Mouse (Mus musculus) cerebral cortex, adult 2 months (tissue): ENCODE results near the gene Snrpb.

Source experiments
- WGBS: fragments of 180-500 bp; shearing (Covaris S2); methylation state at CpG from one replicate; pipeline ENCODE4 v1.1.7; 2018; 5-methylcytosine and 5-hydroxymethylcytosine counted together

Gene Snrpb

DNA sequence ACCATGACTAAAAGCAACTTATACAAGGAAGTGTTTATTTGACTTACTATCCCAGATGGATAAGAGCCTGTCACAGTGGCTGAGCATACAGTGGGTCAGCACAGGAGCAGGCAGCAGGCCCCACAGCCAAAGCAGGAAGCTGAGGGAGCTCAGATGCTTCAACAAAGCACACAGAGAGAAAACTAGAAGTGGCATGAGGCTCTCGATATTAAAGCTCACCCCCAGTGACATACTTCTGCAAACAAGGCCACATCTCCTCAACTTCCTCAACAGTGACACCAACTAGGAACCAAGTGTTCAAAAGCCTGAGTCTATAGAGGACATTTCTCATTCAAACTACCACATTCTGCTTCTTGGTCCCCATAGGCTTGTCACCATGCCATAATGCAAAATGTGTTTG lies 49.5 kb downstream of the Snrpb start:
- WGBS: 74% methylated on average over 1 of the region's 1 CpGs

DNA sequence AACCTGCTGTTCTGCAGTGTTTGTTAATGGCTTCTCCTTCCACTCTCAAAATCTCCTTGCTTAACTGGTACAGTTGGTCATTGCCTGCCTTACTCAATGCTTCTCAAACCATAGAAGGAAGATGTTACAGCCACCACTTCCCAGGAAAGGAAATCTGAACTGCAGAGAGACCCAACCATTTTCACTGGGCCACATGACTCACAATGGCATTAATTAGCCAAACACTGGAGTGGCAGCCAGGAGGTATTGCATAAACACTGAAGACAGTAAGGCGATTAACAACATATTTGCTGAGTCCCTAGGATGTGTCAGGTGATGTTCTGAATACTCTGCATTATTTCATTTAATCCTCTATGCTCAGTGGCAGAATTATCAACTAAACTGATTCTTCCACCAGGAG lies 53.1 kb downstream of the Snrpb start:
- WGBS: 43% methylated on average over 1 of the region's 1 CpGs

DNA sequence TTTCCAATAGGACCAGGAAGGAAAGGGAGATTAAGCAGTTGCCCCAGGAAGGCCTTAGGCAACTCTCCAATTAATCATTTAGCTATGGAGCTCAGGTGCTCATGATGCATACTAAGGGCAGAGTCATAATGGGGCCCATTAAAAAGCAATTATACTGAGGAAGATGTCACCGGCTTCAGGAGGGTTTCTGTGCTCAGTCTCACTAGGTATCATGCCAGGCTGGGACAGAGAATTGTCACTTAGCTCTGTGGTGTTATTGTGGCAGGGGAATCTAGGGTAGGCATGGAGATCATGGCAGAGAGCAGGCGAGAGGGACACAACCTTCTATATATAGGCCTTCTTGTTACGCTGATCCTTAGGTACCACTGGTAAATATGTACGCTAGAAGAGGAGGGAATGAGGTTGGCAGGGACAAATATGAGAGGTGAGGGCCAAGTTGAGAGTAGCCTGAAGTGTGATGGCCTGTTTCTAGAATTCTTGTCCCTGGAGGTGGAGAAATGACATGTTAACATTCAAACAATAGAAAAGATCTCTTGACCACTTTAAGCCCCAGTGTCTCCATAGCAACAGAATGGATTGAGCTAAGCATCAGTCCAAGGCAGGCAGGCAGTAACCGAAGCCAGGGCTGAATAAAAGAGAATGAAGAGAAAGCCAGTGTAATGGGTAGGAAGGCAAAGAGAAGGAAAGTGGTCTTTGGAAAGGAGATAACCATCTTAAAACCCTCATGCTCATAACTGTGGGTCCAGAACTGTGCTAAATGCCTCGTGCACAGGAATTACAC lies 53.7 kb downstream of the Snrpb start:
- WGBS: 66% methylated on average over 6 of the region's 6 CpGs
